ENCODE assay signal across 9 mouse cellular contexts in genomic region chr10:80421651-80422472, GRCm38 (mm10). TPM values are rescaled to one million over a fixed set of nuclear protein-coding genes. Genes with fewer than 3 reads are reported as not detected.
DNase-seq lines count a peak whose midpoint lies in the region; ATAC-seq lines count a peak whose summit lies in the region.
"Had no signal": no experiment of that assay in that cellular context is flagged by ENCODE, and none has a peak within 500 bp of the region (broad histone marks: within the 10 kb centered on the region; RNA-seq: fewer than 3 reads in every experiment).

No protein-coding gene starts in this region.

- H3K4me2 ChIP-seq in heart, embryonic 11.5 days, result peak overlapping the region; percentile 14
- H3K4me2 ChIP-seq in hindbrain, embryonic 15.5 days, result 0 out of 2 replicates have a peak overlapping the region, but pooled peaks have one; percentile 3
- no peak overlapping the region for H3K4me2 ChIP-seq in neural tube, embryonic 14.5 days (ENCODE audit: low read depth, low read length)
- H3K4me2 ChIP-seq: embryonic facial prominence, embryonic 13.5 days had no signal

- peaks cover 69% of the 10 kb centered on the region for H3K36me3 ChIP-seq in heart, embryonic 11.5 days (ENCODE audit: control insufficient read depth, insufficient read depth, low read length)
- H3K36me3 ChIP-seq in hindbrain, embryonic 15.5 days, result peaks cover 64% of the 10 kb centered on the region
- peaks cover 58% of the 10 kb centered on the region for H3K36me3 ChIP-seq in neural tube, embryonic 14.5 days (ENCODE audit: control insufficient read depth, insufficient read depth, low read length)

- H3K4me3 ChIP-seq in heart, embryonic 11.5 days (ENCODE audit: low read depth, low read length), result no peak overlapping the region
- H3K4me3 ChIP-seq in hindbrain, embryonic 15.5 days, result no peak overlapping the region
- no peak overlapping the region for H3K4me3 ChIP-seq in neural tube, embryonic 14.5 days (ENCODE audit: low read depth, low read length)
- H3K4me3 ChIP-seq: embryonic facial prominence, embryonic 13.5 days had no signal

- WGBS in heart, embryonic 11.5 days (ENCODE audit: insufficient replicate concordance), result 73% methylated on average over 9 of the region's 9 CpGs
- WGBS in hindbrain, embryonic 15.5 days, result 71% methylated on average over 9 of the region's 9 CpGs
- WGBS in neural tube, embryonic 14.5 days, result 77% methylated on average over 9 of the region's 9 CpGs

- H3K4me1 ChIP-seq in heart, embryonic 11.5 days (ENCODE audit: control insufficient read depth, insufficient read depth, low read length), result peaks cover 12% of the 10 kb centered on the region
- H3K4me1 ChIP-seq in hindbrain, embryonic 15.5 days (replicated peaks), result peaks cover 32% of the 10 kb centered on the region
- H3K4me1 ChIP-seq in neural tube, embryonic 14.5 days (ENCODE audit: control insufficient read depth, insufficient read depth, low read length), result peaks cover 7% of the 10 kb centered on the region; the same call in 1 of the 2 replicates

- DNase-seq in heart, adult 9 months (ENCODE audit: low spot score in 2 of 2), result no peak
- DNase-seq in adrenal gland, postnatal 25 days, result peak; percentile 44
- no peak for DNase-seq in layer of hippocampus, adult 11-12 months (ENCODE audit: low spot score)
- no peak for DNase-seq in thymus, postnatal 25 days
- no peak for DNase-seq in right cerebral cortex, postnatal 4 days

- ATAC-seq in heart, embryonic 11.5 days (replicated peaks; ENCODE audit: insufficient number of reproducible peaks, low FRiP score, low TSS enrichment), result peak; percentile 79
- ATAC-seq in hindbrain, embryonic 15.5 days (ENCODE audit: low FRiP score, low read depth), result no peak
- ATAC-seq in neural tube, embryonic 14.5 days (ENCODE audit: low read depth), result no peak

- peak overlapping the region; percentile 18; the same call in 1 of the 2 replicates for H3K9ac ChIP-seq in heart, embryonic 11.5 days (ENCODE audit: low read depth, low read length)
- H3K9ac ChIP-seq in hindbrain, embryonic 15.5 days, result no peak overlapping the region
- no peak overlapping the region for H3K9ac ChIP-seq in neural tube, embryonic 14.5 days (replicated peaks; ENCODE audit: low read depth, low read length)
- H3K9ac ChIP-seq: embryonic facial prominence, embryonic 13.5 days had no signal

- H3K9me3 ChIP-seq in heart, embryonic 11.5 days (replicated peaks; ENCODE audit: control insufficient read depth, low read length), result peaks cover 4% of the 10 kb centered on the region; the same call in 1 of the 2 replicates
- no peaks in the 10 kb centered on the region for H3K9me3 ChIP-seq in hindbrain, embryonic 15.5 days
- H3K9me3 ChIP-seq in neural tube, embryonic 14.5 days (ENCODE audit: control insufficient read depth, low read length), result no peaks in the 10 kb centered on the region
- H3K9me3 ChIP-seq: embryonic facial prominence, embryonic 13.5 days had no signal

- peak overlapping the region; percentile 46 for H3K27ac ChIP-seq in heart, embryonic 11.5 days (ENCODE audit: low read depth, low read length)
- peak overlapping the region; percentile 73 for H3K27ac ChIP-seq in hindbrain, embryonic 15.5 days (replicated peaks)
- H3K27ac ChIP-seq in neural tube, embryonic 14.5 days (ENCODE audit: low read depth, low read length), result peak overlapping the region; percentile 66
- H3K27ac ChIP-seq: embryonic facial prominence, embryonic 13.5 days had no signal

- no peaks in the 10 kb centered on the region for H3K27me3 ChIP-seq in heart, embryonic 11.5 days (ENCODE audit: control insufficient read depth, insufficient read depth, low read length)
- no peaks in the 10 kb centered on the region for H3K27me3 ChIP-seq in hindbrain, embryonic 15.5 days
- H3K27me3 ChIP-seq in neural tube, embryonic 14.5 days (ENCODE audit: control insufficient read depth, insufficient read depth, low read length), result no peaks in the 10 kb centered on the region
- H3K27me3 ChIP-seq: embryonic facial prominence, embryonic 13.5 days had no signal

RNA-seq across cellular contexts. Expression of gene Tcf3, which starts 11.6 kb away (rescaled TPM):
- 66.1 and 69.8 TPM in 2 replicates for polyA plus RNA-seq in heart, embryonic 11.5 days (2014; fragmentation: Nextera tagmentation; extraction: Ambion mirVana)
- total RNA-seq in adrenal gland, postnatal 25 days (2021), result 63.1 and 84.1 TPM in 2 replicates
- polyA plus RNA-seq in hindbrain, embryonic 15.5 days (2015; fragmentation: Nextera tagmentation; extraction: Ambion mirVana), result 52.5 and 54.7 TPM in 2 replicates
- 30.4 and 42.1 TPM in 2 replicates for polyA plus RNA-seq in neural tube, embryonic 14.5 days (2014; fragmentation: Nextera tagmentation; extraction: Ambion mirVana)

RNA-seq across cellular contexts. Expression of gene Uqcr11, which starts 15.2 kb away (rescaled TPM):
- 1,161 and 1,177 TPM in 2 replicates for polyA plus RNA-seq in heart, embryonic 11.5 days (2014; fragmentation: Nextera tagmentation; extraction: Ambion mirVana)
- total RNA-seq in adrenal gland, postnatal 25 days (2021), result 728 and 779 TPM in 2 replicates
- 711 and 737 TPM in 2 replicates for polyA plus RNA-seq in hindbrain, embryonic 15.5 days (2015; fragmentation: Nextera tagmentation; extraction: Ambion mirVana)
- polyA plus RNA-seq in neural tube, embryonic 14.5 days (2014; fragmentation: Nextera tagmentation; extraction: Ambion mirVana), result 674 and 791 TPM in 2 replicates

RNA-seq across cellular contexts. Expression of gene Mbd3, which starts 22.5 kb away (rescaled TPM):
- 151 and 171 TPM in 2 replicates for polyA plus RNA-seq in heart, embryonic 11.5 days (2014; fragmentation: Nextera tagmentation; extraction: Ambion mirVana)
- total RNA-seq in adrenal gland, postnatal 25 days (2021), result 127 and 139 TPM in 2 replicates
- polyA plus RNA-seq in hindbrain, embryonic 15.5 days (2015; fragmentation: Nextera tagmentation; extraction: Ambion mirVana), result 213 and 229 TPM in 2 replicates
- polyA plus RNA-seq in neural tube, embryonic 14.5 days (2014; fragmentation: Nextera tagmentation; extraction: Ambion mirVana), result 162 and 166 TPM in 2 replicates

RNA-seq across cellular contexts. Expression of gene Mex3d, which starts 34.4 kb away (rescaled TPM):
- polyA plus RNA-seq in heart, embryonic 11.5 days (2014; fragmentation: Nextera tagmentation; extraction: Ambion mirVana), result 4.0 and 6.4 TPM in 2 replicates
- total RNA-seq in adrenal gland, postnatal 25 days (2021), result 18.3 and 21.7 TPM in 2 replicates
- 18.9 and 19.2 TPM in 2 replicates for polyA plus RNA-seq in hindbrain, embryonic 15.5 days (2015; fragmentation: Nextera tagmentation; extraction: Ambion mirVana)
- 11.5 and 12.2 TPM in 2 replicates for polyA plus RNA-seq in neural tube, embryonic 14.5 days (2014; fragmentation: Nextera tagmentation; extraction: Ambion mirVana)
